Mouse (Mus musculus): ENCODE data around the gene Foxm1.

Foxm1 gene

DNA sequence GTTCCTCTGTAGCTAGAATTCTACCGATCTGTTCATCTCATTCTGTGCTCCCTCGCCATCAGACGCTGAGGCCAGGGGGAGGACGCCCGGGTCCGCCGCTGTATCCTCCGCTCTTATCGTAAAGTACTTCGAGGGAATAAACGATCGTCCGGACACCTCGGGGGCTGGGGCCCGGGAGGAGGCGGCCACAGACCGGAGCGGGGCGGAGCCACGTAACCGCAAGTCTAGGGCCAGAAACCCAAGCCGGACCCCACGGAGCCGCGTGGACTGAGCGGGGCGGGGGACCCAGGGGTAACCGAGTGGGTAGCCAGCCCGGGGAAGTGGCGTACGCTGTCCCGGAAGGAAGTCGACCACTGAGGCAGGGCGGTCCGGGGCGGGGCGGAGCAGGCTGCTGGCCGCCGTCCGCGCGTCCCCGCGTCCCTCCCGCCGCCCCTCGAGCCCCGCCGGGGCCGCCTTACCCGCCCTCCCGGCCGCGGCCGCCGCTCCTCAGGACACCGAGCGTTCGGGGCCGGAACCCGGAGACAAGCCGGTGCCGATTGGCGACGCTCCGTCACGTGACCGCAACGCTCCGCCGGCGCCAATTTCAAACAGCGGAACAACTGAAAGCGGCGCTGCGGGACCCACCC is at the start of gene Foxm1, which contains the start of gene Rhno1:
Gene Foxm1 (plus strand): TSS at position 587 of the 626 bp plus-strand sequence.
Gene Rhno1 (minus strand): TSS at position 531 of the 626 bp plus-strand sequence.
- ATAC-seq (ENCODE audit: insufficient number of reproducible peaks, low FRiP score, low TSS enrichment) = peak; percentile 83

GRCm38 (mm10) chr6:128314796-128315195 is 48.0 kb upstream of the Foxm1 start:
- no peak for ATAC-seq (ENCODE audit: insufficient number of reproducible peaks, low FRiP score, low TSS enrichment)

DNA sequence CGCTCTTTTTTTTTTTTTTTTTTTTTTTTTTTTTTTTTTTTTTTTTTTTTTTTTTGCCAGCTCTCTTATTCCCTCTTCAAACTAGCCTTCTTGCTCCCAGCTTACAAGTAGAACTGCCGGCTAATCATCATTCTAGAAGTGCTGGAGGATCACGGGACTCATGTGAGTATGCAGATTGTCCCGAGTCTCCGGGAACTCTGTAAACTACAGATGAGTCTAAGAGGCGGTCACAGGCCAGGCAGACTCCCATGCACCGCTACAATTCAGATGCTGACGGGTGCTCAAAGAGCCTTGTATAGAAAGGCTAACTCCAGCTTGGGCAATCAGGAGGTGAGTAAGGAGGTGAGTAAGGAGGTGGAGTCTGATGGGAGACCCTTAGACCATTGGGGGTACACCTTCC is 47.2 kb upstream of the Foxm1 start:
- ATAC-seq (ENCODE audit: insufficient number of reproducible peaks, low FRiP score, low TSS enrichment) = no peak

GRCm38 (mm10) chr6:128318317-128318716 is 44.5 kb upstream of the Foxm1 start:
- peak; percentile 61; the same call in 1 of the 2 replicates for ATAC-seq (ENCODE audit: insufficient number of reproducible peaks, low FRiP score, low TSS enrichment)

- ATAC-seq (ENCODE audit: insufficient number of reproducible peaks, low FRiP score, low TSS enrichment) = peak; percentile 87
Observed at GRCm38 (mm10) chr6:128334397-128335124, 28.2 kb upstream of the Foxm1 start.

- ATAC-seq (ENCODE audit: insufficient number of reproducible peaks, low FRiP score, low TSS enrichment) = no peak
Observed at GRCm38 (mm10) chr6:128337467-128337866, 25.3 kb upstream of the Foxm1 start.

- no peak for ATAC-seq (ENCODE audit: insufficient number of reproducible peaks, low FRiP score, low TSS enrichment)
Observed at GRCm38 (mm10) chr6:128338876-128339275, 23.9 kb upstream of the Foxm1 start.

GRCm38 (mm10) chr6:128341956-128342723 is 20.6 kb upstream of the Foxm1 start:
- ATAC-seq (ENCODE audit: insufficient number of reproducible peaks, low FRiP score, low TSS enrichment) = no peak

DNA sequence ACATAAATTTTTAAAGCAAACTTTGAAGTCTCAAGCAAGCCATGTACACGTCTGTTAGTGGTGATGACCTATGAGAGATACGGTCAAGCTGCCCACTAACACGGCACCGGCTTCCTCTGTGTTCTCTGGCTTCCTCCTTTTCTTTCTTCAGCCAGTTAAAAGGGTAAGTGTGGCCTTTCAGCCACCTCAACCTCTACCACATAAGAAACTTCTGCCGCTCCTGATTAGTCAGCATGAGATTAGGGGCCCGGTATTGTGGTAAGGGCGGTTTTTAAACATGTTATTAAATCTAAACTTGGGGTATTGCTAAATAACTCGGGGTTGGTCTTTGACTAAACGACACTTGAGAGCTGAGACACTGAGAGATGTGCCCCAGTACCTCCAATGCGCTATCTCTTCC is 17.1 kb upstream of the Foxm1 start:
- no peak for ATAC-seq (ENCODE audit: insufficient number of reproducible peaks, low FRiP score, low TSS enrichment)

- no peak for ATAC-seq (ENCODE audit: insufficient number of reproducible peaks, low FRiP score, low TSS enrichment)
Observed at GRCm38 (mm10) chr6:128346782-128347181, 16.0 kb upstream of the Foxm1 start.

- ATAC-seq (ENCODE audit: insufficient number of reproducible peaks, low FRiP score, low TSS enrichment) = peak; percentile 66; the same call in 1 of the 2 replicates
Observed at GRCm38 (mm10) chr6:128349711-128350110, 13.1 kb upstream of the Foxm1 start.

GRCm38 (mm10) chr6:128354140-128354539 is 8.6 kb upstream of the Foxm1 start:
- ATAC-seq (ENCODE audit: insufficient number of reproducible peaks, low FRiP score, low TSS enrichment) = no peak

DNA sequence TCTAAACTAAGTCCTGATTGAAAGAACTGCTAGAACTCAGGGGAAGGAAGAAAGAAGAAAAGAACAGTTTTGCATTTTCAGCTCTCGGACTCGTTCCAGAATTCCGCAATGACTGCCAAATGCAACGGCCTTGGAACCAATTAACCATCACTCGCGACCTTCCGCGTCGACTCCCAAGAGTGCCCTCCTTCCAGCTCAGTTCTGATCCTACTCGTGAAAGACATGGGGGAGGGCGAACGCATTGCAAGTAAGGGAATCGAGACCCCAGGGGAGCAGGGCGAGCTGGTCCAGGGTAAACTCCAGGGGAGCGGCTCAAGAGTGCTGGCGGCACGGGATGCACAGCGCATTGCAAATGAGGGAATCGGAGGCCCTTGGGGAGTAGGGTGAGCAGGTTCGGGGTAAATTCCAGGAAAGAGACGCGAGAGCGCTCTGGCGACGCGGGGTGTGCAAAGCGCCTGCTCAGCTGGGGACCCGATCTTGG is 7.5 kb upstream of the Foxm1 start:
- ATAC-seq (ENCODE audit: insufficient number of reproducible peaks, low FRiP score, low TSS enrichment) = peak; percentile 15; the same call in 1 of the 2 replicates

GRCm38 (mm10) chr6:128355726-128356416 is 6.9 kb upstream of the Foxm1 start, which contains the start of gene Tulp3:
Gene Tulp3 (minus strand): TSS chr6:128355851.
- ATAC-seq (ENCODE audit: insufficient number of reproducible peaks, low FRiP score, low TSS enrichment) = peak; percentile 96

DNA sequence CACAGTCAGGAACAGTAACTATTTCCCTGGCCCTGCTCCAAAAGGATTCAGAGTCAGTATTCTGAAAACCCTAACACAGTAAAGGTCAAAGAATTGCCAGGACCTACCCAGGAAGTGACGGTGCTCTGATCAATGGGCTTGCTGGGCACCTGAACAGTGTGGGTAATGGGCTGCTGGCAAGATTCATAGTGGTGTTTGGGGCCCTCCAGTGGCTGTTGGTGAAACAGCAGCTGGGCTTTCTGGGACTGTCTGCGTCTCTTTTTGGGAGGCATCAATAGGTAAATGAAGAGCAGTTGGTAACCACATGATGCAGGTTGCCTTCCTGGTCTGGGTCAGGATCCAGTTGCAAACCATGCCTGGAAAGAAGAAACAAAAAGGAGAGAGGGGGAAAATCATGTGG is 3.8 kb upstream of the Foxm1 start:
- ATAC-seq (ENCODE audit: insufficient number of reproducible peaks, low FRiP score, low TSS enrichment) = no peak

DNA sequence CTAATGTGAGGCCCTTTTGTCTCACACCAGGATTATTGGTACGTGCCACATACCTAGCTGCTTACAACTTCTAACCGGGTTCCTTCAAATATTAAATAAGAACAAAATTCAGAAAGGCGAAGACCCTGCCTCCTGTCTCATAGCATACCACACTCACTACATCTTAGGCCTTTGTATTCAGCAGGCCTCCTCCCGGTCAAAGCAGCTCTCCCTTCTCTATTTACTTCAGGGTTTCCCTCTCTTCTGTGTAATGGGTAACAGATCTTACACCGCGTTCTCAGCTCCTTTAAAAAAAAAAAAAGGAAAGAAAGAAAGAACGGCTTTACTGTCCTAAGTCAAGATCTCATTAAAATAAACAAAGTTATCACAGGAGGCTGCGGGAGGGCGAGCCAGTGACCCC is 866 bp upstream of the Foxm1 start:
- ATAC-seq (ENCODE audit: insufficient number of reproducible peaks, low FRiP score, low TSS enrichment) = no peak

DNA sequence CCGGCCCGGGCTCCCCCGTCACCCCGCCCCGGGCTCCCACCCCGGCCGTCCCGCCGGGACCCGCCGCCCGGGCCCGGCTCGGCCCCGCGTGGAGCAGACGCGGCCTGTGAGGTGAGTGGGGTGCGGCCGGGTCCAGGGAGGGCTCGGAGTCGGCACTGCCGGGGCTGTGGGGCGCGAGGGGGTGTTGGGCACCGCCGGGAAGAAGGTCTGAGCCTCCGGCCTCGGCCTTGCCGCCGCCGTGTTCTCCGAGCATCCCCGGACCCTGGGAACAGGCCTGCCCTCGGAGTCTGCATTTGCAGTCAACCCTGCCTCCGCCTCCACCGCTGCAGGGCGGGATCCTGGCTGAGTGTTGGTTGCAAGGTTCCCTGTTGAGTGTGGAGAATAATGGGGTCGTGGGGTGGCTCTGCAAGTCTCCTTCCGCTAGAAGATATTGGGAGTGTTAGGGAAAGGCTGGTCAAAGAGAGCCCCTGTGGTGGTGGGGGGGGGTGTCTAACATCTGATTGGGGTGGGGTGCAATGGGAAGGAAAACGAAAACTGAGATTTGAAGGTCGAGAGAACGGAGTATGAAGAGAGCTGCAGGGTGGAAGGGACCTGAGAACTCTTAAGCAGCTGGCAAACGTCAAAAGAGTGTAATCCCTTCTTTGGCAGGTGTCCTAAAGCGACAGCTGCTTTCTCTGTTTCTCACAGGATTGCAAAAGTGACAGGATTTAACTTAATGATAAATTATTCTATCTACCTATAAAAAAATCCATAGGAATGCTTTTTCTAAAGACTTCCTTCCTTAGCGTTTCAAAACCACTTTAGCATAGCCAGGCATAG is 449 bp downstream of the Foxm1 start:
- peak; percentile 32; the same call in 1 of the 2 replicates for ATAC-seq (ENCODE audit: insufficient number of reproducible peaks, low FRiP score, low TSS enrichment)

- ATAC-seq (ENCODE audit: insufficient number of reproducible peaks, low FRiP score, low TSS enrichment) = no peak
Observed at GRCm38 (mm10) chr6:128364721-128365120, 2.0 kb downstream of the Foxm1 start.

- ATAC-seq (ENCODE audit: insufficient number of reproducible peaks, low FRiP score, low TSS enrichment) = no peak
Observed at GRCm38 (mm10) chr6:128366466-128366865, 3.7 kb downstream of the Foxm1 start.
